ENCODE assay signal across 17 mouse cellular contexts in the genomic region with DNA sequence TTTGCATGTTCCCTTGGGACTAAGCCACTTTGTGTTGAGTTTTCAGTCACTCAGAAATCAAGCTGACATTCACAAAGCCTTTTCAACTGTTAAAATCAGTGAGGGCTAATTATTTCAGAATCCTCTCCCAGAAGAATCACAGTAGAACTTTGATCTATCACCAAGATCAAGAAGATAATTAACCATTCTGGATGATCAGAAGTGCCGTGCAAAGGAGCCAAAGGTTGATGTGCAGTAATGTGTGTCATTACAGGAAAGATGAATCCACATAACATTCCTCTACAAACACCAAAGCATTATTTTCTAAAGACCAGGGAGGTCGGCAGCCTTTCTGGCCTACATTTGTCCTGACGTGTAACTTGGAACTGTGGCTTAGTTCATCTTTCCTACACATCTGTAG.
"Had no signal": no experiment of that assay in that cellular context is flagged by ENCODE, and none has a peak within 500 bp of the region (broad histone marks: within the 10 kb centered on the region; RNA-seq: fewer than 3 reads in every experiment).

No protein-coding gene starts in this region.

- H3K36me3 ChIP-seq: midbrain, embryonic 10.5 days; neural tube, embryonic 13.5 days; neural tube, embryonic 15.5 days had no signal

- H3K4me1 ChIP-seq: neural tube, embryonic 13.5 days; neural tube, embryonic 15.5 days had no signal

- DNase-seq: lung, adult 18-20 months; lung, embryonic 14.5 days; lung, postnatal 10 days; lung, postnatal 4 days; midbrain, embryonic 14.5 days; retina, postnatal 1 day; right cerebral cortex, adult 18-20 months; right cerebral cortex, postnatal 25 days; right cerebral cortex, postnatal 4 days; spleen, adult 18-20 months; thymus, adult 18-20 months; thymus, postnatal 14 days; thymus, postnatal 36 days had no signal

- H3K27ac ChIP-seq: midbrain, embryonic 10.5 days; neural tube, embryonic 13.5 days; neural tube, embryonic 15.5 days had no signal

- H3K4me3 ChIP-seq: midbrain, embryonic 10.5 days; myocyte; neural tube, embryonic 13.5 days; neural tube, embryonic 15.5 days had no signal

- H3K27me3 ChIP-seq: neural tube, embryonic 13.5 days; neural tube, embryonic 15.5 days had no signal
